In genomic region chr14:14355360-14355646, GRCm38 (mm10) we compare ENCODE assay signal across 13 mouse cellular contexts. TPM values are rescaled to one million over a fixed set of nuclear protein-coding genes. Genes with fewer than 3 reads are reported as not detected.
DNase-seq lines count a peak whose midpoint lies in the region; ATAC-seq and TF ChIP-seq lines count a peak whose summit lies in the region.
"Had no signal": no experiment of that assay in that cellular context is flagged by ENCODE, and none has a peak within 500 bp of the region (broad histone marks: within the 10 kb centered on the region; RNA-seq: fewer than 3 reads in every experiment).

No protein-coding gene starts in this region.

- peak; percentile 63 for DNase-seq in heart, adult 11 months
- no peak for DNase-seq in heart, postnatal 25 days (ENCODE audit: low spot score)
- DNase-seq in lung, embryonic 14.5 days = no peak
- no peak for DNase-seq in lung, postnatal 4 days
- peak; percentile 54 for DNase-seq in ZHBTc4 (ENCODE audit: low read depth, low spot score)
- DNase-seq in gastrocnemius, adult 18-20 months (ENCODE audit: low spot score) = no peak
- DNase-seq in urinary bladder, postnatal 4 days (ENCODE audit: low spot score in 2 of 2) = no peak
- DNase-seq: cerebellum, adult 8-10 months; gastrocnemius, postnatal 36 days; liver, embryonic 13.5 days had no signal

- peak; percentile 22; the same call in 1 of the 2 replicates for ATAC-seq in lung, embryonic 14.5 days (ENCODE audit: insufficient read depth)
- ATAC-seq in midbrain, embryonic 13.5 days = peak; percentile 55

- intact Hi-C loops in heart, postnatal 25 days (cut with DNase I) = no loop called here

- no peaks in the 10 kb centered on the region for H3K4me1 ChIP-seq in lung, embryonic 14.5 days (ENCODE audit: insufficient read depth)
- no peaks in the 10 kb centered on the region for H3K4me1 ChIP-seq in midbrain, embryonic 13.5 days (replicated peaks)
- H3K4me1 ChIP-seq: liver, embryonic 13.5 days had no signal

- H3K9me3 ChIP-seq in lung, embryonic 14.5 days (ENCODE audit: low read depth, low read length) = peaks cover 49% of the 10 kb centered on the region
- peaks cover 12% of the 10 kb centered on the region for H3K9me3 ChIP-seq in midbrain, embryonic 13.5 days

- no peaks in the 10 kb centered on the region for H3K36me3 ChIP-seq in lung, embryonic 14.5 days (ENCODE audit: insufficient read depth)
- peaks cover 6% of the 10 kb centered on the region for H3K36me3 ChIP-seq in midbrain, embryonic 13.5 days

- no peak overlapping the region for H3K4me3 ChIP-seq in lung, embryonic 14.5 days (ENCODE audit: low read depth, low read length)
- H3K4me3 ChIP-seq in midbrain, embryonic 13.5 days (replicated peaks) = no peak overlapping the region
- H3K4me3 ChIP-seq: liver, embryonic 13.5 days had no signal

- H3K4me2 ChIP-seq in lung, embryonic 14.5 days = no peak overlapping the region
- no peak overlapping the region for H3K4me2 ChIP-seq in midbrain, embryonic 13.5 days (replicated peaks)
- H3K4me2 ChIP-seq: liver, embryonic 13.5 days had no signal

- no peak overlapping the region for H3K27ac ChIP-seq in lung, embryonic 14.5 days (ENCODE audit: low read depth)
- no peak overlapping the region for H3K27ac ChIP-seq in midbrain, embryonic 13.5 days
- H3K27ac ChIP-seq: liver, embryonic 13.5 days had no signal

- no peaks in the 10 kb centered on the region for H3K27me3 ChIP-seq in lung, embryonic 14.5 days (ENCODE audit: insufficient read depth, low read length)
- H3K27me3 ChIP-seq in midbrain, embryonic 13.5 days = no peaks in the 10 kb centered on the region
- H3K27me3 ChIP-seq: liver, embryonic 13.5 days had no signal

- WGBS in lung, embryonic 14.5 days = 90% methylated on average over 8 of the region's 8 CpGs
- 90% methylated on average over 8 of the region's 8 CpGs for WGBS in midbrain, embryonic 13.5 days

- no peak for TF ChIP-seq CTCF in lung, embryonic 14.5 days (IDR thresholded peaks at IDR 0.05; ENCODE audit: low read depth)

- no peak overlapping the region for H3K9ac ChIP-seq in lung, embryonic 14.5 days
- no peak overlapping the region for H3K9ac ChIP-seq in midbrain, embryonic 13.5 days (replicated peaks)
- H3K9ac ChIP-seq: liver, embryonic 13.5 days had no signal

RNA-seq across cellular contexts. Expression of gene Il3ra, which starts 9.2 kb away (rescaled TPM):
- total RNA-seq in heart, postnatal 25 days (2021) = 1 to 10 TPM; 4.1 to 4.8 TPM
- polyA plus RNA-seq in lung, embryonic 14.5 days (2014; fragmentation: Nextera tagmentation; extraction: Ambion mirVana) = 7.9 and 10.3 TPM in 2 replicates
- 1.8 and 2.7 TPM in 2 replicates for polyA plus RNA-seq in midbrain, embryonic 13.5 days (2015; fragmentation: Nextera tagmentation; extraction: Ambion mirVana)
- total RNA-seq in gastrocnemius, adult 18-20 months (2021) = 1 to 10 TPM; 1.3 to 2.4 TPM

RNA-seq across cellular contexts. Expression of gene Olfr31, which starts 32.7 kb away (rescaled TPM):
- total RNA-seq in heart, postnatal 25 days (2021) = not detected
- not detected in 2 replicates for polyA plus RNA-seq in lung, embryonic 14.5 days (2014; fragmentation: Nextera tagmentation; extraction: Ambion mirVana)
- not detected in 2 replicates for polyA plus RNA-seq in midbrain, embryonic 13.5 days (2015; fragmentation: Nextera tagmentation; extraction: Ambion mirVana)
- total RNA-seq in gastrocnemius, adult 18-20 months (2021) = not detected
- total RNA-seq: gastrocnemius, postnatal 36 days; monocyte, adult 5-6 weeks had no signal
- polyA plus RNA-seq: liver, embryonic 13.5 days had no signal

RNA-seq across cellular contexts. Expression of gene Olfr721-ps1, which starts 45.8 kb away (rescaled TPM):
- total RNA-seq in heart, postnatal 25 days (2021) = not detected
- not detected in 2 replicates for polyA plus RNA-seq in lung, embryonic 14.5 days (2014; fragmentation: Nextera tagmentation; extraction: Ambion mirVana)
- polyA plus RNA-seq in midbrain, embryonic 13.5 days (2015; fragmentation: Nextera tagmentation; extraction: Ambion mirVana) = not detected in 2 replicates
- not detected for total RNA-seq in gastrocnemius, adult 18-20 months (2021)
- total RNA-seq: gastrocnemius, postnatal 36 days; layer of hippocampus, postnatal 10 days; monocyte, adult 5-6 weeks had no signal
- polyA plus RNA-seq: liver, embryonic 13.5 days had no signal

Comparison
In these comparisons a context has a peak if more than half of its experiments do, and no peak if none do; other contexts are left out.
1. DNase-seq: peak in heart, adult 11 months (single experiment) and ZHBTc4 (single experiment); none in heart, postnatal 25 days (single experiment), lung, embryonic 14.5 days (single experiment), lung, postnatal 4 days (0 of 2), gastrocnemius, adult 18-20 months (single experiment) and urinary bladder, postnatal 4 days (0 of 2).